Mouse (Mus musculus) hindbrain, embryonic 14.5 days (tissue): ENCODE data around the gene Med19. TPM values are rescaled to one million over a fixed set of nuclear protein-coding genes. Genes with fewer than 3 reads are reported as not detected.
"Not testable (repeated sequence)": the region's sequence is repeated elsewhere in the genome, so short reads cannot be mapped to it uniquely, and the experiment has no call there.

ENCODE experiments used
- ATAC-seq: fragments of 200-750 bp; cut with Nextera tagmentation; 2 replicates; pipeline ENCODE4 v1.8.0; 2017; ENCODE audit warnings: moderate number of reproducible peaks, mild to moderate bottlenecking, moderate TSS enrichment, moderate library complexity; ENCODE audit not compliant: low FRiP score
- DNase-seq: peaks from one replicate; pipeline ENCODE4 v3.0.0-alpha.2; 2015; ENCODE audit warnings: low spot score
- H3K27ac ChIP-seq: fragments of 300-500 bp; sonication (generic); 2 replicates; pipeline ENCODE4 v1.5.1; 2014; ENCODE audit warnings: mild to moderate bottlenecking, moderate library complexity
- H3K27me3 ChIP-seq: fragments of 300-500 bp; sonication (generic); 2 replicates; pipeline ENCODE4 v1.6.1; 2014; ENCODE audit warnings: mild to moderate bottlenecking, low read length, mixed read lengths; ENCODE audit not compliant: control insufficient read depth, insufficient read depth
- H3K36me3 ChIP-seq: fragments of 300-500 bp; sonication (generic); replicated peaks from 2 replicates; pipeline ENCODE4 v1.6.1; 2014; ENCODE audit not compliant: control insufficient read depth, insufficient read depth
- H3K4me1 ChIP-seq: fragments of 300-500 bp; sonication (generic); replicated peaks from 2 replicates; pipeline ENCODE4 v1.6.1; 2014; ENCODE audit warnings: antibody characterized with exemption, low read length, mixed read lengths; ENCODE audit not compliant: control insufficient read depth, insufficient read depth
- H3K4me2 ChIP-seq: fragments of 300-500 bp; sonication (generic); replicated peaks from 2 replicates; pipeline ENCODE4 v1.6.1; 2014; ENCODE audit warnings: mild to moderate bottlenecking, moderate library complexity
- H3K4me3 ChIP-seq: fragments of 300-500 bp; sonication (generic); replicated peaks from 2 replicates; pipeline ENCODE4 v1.5.1; 2014; ENCODE audit warnings: mild to moderate bottlenecking, low read length
- H3K9ac ChIP-seq: fragments of 300-500 bp; sonication (generic); 2 replicates; pipeline ENCODE4 v1.6.1; 2014
- H3K9me3 ChIP-seq: fragments of 300-500 bp; sonication (generic); 2 replicates; pipeline ENCODE4 v1.6.1; 2016; ENCODE audit warnings: low read length; ENCODE audit not compliant: control insufficient read depth
- WGBS: fragments of 180-500 bp; shearing (Covaris S2); extraction: QIAGEN DNeasy Blood & Tissue Kit; methylation state at CpG from one replicate; pipeline ENCODE4 v1.1.7; 2014; 5-methylcytosine and 5-hydroxymethylcytosine counted together
- polyA plus RNA-seq: library from polyadenylated mRNA; unstranded; fragments of >200 nt; fragmentation: Nextera tagmentation; extraction: Ambion mirVana; gene quantifications from 2 replicates; pipeline ENCODE4 v1.2.1, GENCODE M21; 2014

The Med19 gene
- polyA plus RNA-seq, 1 experiment from 2014 or later = 61.3 TPM

DNA sequence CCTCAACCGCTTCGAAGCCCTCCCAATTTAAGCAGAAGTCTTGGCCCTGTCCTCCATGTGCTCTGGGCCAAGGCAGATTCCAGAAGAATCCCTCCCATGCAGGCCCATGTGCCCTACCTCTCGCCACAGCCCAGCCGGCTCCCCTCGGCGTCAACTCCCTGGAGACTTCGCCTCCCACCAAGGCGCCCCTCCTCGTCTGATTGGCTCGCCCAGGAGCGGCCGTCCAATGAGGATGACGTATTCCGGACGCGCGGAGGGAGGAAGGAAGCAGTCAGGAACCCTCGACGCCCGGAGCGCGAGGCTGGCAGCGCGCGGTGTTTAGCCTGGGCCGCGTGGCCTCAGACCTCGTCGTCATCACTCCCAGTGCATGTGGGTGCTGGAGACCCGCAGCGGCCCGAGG, 19.4 kb upstream of the Med19 start, which contains the start of gene Btbd18:
Gene Btbd18 (plus strand): TSS at position 274 of the 400 bp plus-strand sequence.
- 95% methylated on average over 32 of the region's 32 CpGs for WGBS
- Histone ChIP-seq H3K36me3 (no peaks in the 10 kb centered on the region), H3K9ac (no peak within 1 kb of the TSS), H3K27me3 (no peaks in the 10 kb centered on the region), H3K4me2 (no peak within 1 kb of the TSS), H3K4me1 (no peaks in the 10 kb centered on the region), H3K27ac (no peak within 1 kb of the TSS), H3K9me3 (no peaks in the 10 kb centered on the region), H3K4me3 (no peak within 1 kb of the TSS)
- ATAC-seq (no peak), DNase-seq (no peak)

DNA sequence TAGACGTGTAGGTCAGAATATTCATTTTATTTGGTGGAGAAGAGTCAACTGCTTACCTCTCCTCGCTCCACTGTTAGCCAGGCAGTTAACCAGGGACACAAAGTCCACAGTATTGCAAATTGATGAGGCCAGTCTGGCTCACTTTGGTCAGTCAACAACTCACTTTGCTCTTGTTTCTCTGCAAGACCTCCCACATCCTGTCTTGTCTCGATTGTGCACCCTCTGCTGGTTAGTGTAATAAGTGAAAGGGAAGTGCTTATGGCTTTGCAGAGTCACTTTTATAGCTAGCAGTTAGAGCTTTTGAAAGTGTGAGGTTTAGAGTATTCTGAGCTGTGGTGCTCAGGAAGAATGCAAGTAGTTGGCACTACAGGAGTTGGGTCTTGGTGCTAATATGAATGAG, 17.9 kb upstream of the Med19 start:
- H3K36me3 ChIP-seq = no peaks in the 10 kb centered on the region
- H3K27ac ChIP-seq = no peak overlapping the region
- ATAC-seq = no peak
- H3K27me3 ChIP-seq = no peaks in the 10 kb centered on the region
- no peak overlapping the region for H3K9ac ChIP-seq
- no peak overlapping the region for H3K4me2 ChIP-seq
- no peaks in the 10 kb centered on the region for H3K4me1 ChIP-seq
- 79% methylated on average over 3 of the region's 3 CpGs for WGBS
- no peak overlapping the region for H3K4me3 ChIP-seq
- H3K9me3 ChIP-seq = no peaks in the 10 kb centered on the region
- DNase-seq = no peak

- ATAC-seq = no peak
- H3K27ac ChIP-seq = no peak overlapping the region
Observed at GRCm38 (mm10) chr2:84662866-84663265, 15.3 kb upstream of the Med19 start.

DNA sequence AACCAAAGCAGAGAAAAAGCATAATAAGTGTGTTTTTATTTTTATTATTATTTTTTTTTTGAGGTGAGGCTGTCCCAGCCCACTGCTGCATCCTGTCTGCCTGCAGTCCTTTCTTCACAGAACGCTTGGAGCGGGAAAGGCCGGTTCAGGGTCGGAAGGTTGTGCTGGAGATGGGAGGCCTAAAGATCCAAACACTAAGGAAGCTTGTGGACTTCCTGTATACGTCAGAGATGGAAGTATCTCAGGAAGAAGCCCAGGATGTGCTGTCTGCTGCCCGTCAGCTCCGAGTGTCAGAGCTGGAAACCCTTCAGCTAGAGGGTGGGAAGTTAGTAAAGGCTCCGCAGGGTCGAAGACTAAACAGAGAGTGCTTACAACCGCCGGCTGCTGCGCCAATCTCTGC, 12.1 kb upstream of the Med19 start:
- 68% methylated on average over 12 of the region's 12 CpGs for WGBS
- ATAC-seq (no peak), DNase-seq (no peak)
- no peaks in the 10 kb centered on the region for H3K27me3 ChIP-seq
- H3K4me3 ChIP-seq = no peak overlapping the region
- no peaks in the 10 kb centered on the region for H3K9me3 ChIP-seq
- H3K36me3 ChIP-seq = no peaks in the 10 kb centered on the region; the same call in 1 of the 2 replicates
- peaks cover 10% of the 10 kb centered on the region for H3K4me1 ChIP-seq
- no peak overlapping the region for H3K27ac ChIP-seq
- H3K4me2 ChIP-seq = no peak overlapping the region
- no peak overlapping the region for H3K9ac ChIP-seq

More at GRCm38 (mm10) chr2:84662866-84663265, 15.3 kb upstream of the Med19 start:
- WGBS = 19% methylated on average over 2 of the region's 2 CpGs
- H3K4me2 ChIP-seq = no peak overlapping the region
- no peak for DNase-seq
- no peaks in the 10 kb centered on the region for H3K27me3 ChIP-seq
- H3K9ac ChIP-seq = no peak overlapping the region
- no peak overlapping the region for H3K4me3 ChIP-seq
- H3K36me3 ChIP-seq = no peaks in the 10 kb centered on the region; the same call in 1 of the 2 replicates
- no peaks in the 10 kb centered on the region for H3K4me1 ChIP-seq
- no peaks in the 10 kb centered on the region for H3K9me3 ChIP-seq

DNA sequence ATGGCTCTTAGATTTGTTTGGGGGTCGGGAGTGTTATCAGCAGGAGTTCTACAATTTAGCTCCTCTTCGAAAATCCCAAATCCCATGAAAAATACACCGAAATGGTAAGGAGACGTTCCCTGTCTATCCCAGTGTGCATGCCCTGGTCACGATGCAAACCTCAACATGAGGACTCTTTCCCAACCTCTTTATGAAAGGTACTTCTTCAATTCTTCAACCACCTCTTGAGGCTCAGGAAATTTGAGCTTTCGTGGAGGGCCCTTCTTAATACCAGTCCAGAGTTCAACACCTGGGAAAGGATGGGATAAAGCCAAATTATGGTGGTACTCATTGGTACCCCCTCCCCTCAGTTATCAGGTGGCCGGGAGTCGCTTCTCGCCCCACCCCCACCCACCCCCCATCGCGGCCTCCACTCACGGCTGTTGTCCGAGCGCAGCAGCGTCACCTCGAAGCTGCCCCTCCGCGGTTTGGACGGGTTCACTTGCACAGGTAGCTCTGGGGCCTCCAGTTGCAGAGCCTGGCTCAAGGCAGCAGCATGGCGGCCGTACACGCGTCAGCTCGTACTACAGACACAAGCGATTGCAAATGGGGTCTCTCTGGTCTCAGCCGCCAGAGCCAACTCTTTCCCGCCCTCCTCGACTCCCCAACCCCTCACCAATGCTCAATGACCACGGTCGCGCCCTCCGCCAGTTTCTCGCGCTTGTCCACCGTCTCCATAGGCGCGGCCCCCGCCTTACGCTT, 8.2 kb upstream of the Med19 start:
- H3K27me3 ChIP-seq = no peaks in the 10 kb centered on the region
- H3K4me2 ChIP-seq = peak overlapping the region; percentile 65
- no peaks in the 10 kb centered on the region for H3K9me3 ChIP-seq
- DNase-seq = no peak
- peak; percentile 79 for ATAC-seq
- H3K27ac ChIP-seq = peak overlapping the region; percentile 85
- 3% methylated on average over 39 of the region's 39 CpGs for WGBS
- peaks cover 26% of the 10 kb centered on the region for H3K36me3 ChIP-seq
- H3K4me3 ChIP-seq = peak overlapping the region; percentile 70
- peaks cover 10% of the 10 kb centered on the region for H3K4me1 ChIP-seq
- peak overlapping the region; percentile 80 for H3K9ac ChIP-seq

GRCm38 (mm10) chr2:84670569-84670933, 7.7 kb upstream of the Med19 start, which contains the start of gene Selenoh:
Gene Selenoh (minus strand): TSS chr2:84670770.
- no peaks in the 10 kb centered on the region for H3K27me3 ChIP-seq
- peak within 1 kb of the TSS; percentile 65 for H3K4me2 ChIP-seq
- H3K4me1 ChIP-seq = peaks cover 10% of the 10 kb centered on the region
- ATAC-seq = peak; percentile 98
- H3K4me3 ChIP-seq = peak within 1 kb of the TSS; percentile 70
- peak within 1 kb of the TSS; percentile 80 for H3K9ac ChIP-seq
- peak; percentile 94 for DNase-seq
- no peaks in the 10 kb centered on the region for H3K9me3 ChIP-seq
- 0% methylated on average over 20 of the region's 20 CpGs for WGBS
- H3K36me3 ChIP-seq = peaks cover 32% of the 10 kb centered on the region
- peak within 1 kb of the TSS; percentile 86 for H3K27ac ChIP-seq

- ATAC-seq, H3K9me3 ChIP-seq, DNase-seq, H3K27me3 ChIP-seq: not testable (repeated sequence)
- WGBS = 70% methylated on average over 4 of the region's 5 CpGs
- H3K36me3 ChIP-seq = peaks cover 39% of the 10 kb centered on the region
- H3K4me2 ChIP-seq = peak overlapping the region; percentile 65
- H3K9ac ChIP-seq = peak overlapping the region; percentile 80; the same call in 1 of the 2 replicates
- H3K4me1 ChIP-seq = peaks cover 17% of the 10 kb centered on the region
- peak overlapping the region; percentile 70; the same call in 1 of the 2 replicates for H3K4me3 ChIP-seq
- H3K27ac ChIP-seq = peak overlapping the region; percentile 86; the same call in 1 of the 2 replicates
Observed at GRCm38 (mm10) chr2:84671535-84671934, 6.7 kb upstream of the Med19 start.

DNA sequence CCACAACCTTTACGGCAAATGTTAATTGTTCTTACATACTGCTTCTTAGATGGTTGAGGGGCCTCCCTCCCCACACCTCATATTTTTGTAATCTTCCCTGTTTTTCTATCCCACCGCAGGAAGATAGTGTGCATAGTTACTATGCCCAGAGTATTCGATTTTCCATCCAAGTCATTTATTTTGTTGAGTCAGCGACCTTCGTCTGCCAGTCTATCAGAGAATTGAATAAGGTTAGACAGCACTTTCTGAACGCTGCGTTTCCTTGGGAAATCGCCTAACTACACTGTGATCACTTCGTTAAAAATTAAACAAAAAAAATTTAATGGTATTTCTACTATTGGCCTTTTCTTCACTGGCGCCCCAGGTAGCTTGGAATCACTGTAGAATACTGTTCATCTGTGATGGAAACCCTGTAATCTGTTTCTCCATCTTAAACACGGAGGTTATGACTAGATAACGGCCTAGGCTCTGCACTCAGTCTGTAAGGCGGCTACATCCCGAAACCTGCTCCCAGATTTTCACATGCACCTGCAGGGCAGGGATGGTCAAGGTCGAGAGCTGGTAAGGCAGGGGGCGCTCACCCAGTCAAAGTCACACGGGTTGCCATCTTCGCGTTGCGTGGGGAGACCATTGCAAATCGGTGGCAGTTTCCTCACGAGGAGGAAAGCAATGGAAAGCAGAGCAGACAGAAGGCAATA, 783 bp upstream of the Med19 start:
- WGBS = 9% methylated on average over 22 of the region's 22 CpGs
- Histone ChIP-seq H3K36me3 (peaks cover 38% of the 10 kb centered on the region), H3K4me1 (peaks cover 22% of the 10 kb centered on the region), H3K9me3 (no peaks in the 10 kb centered on the region), H3K9ac (peak overlapping the region; percentile 77), H3K27ac (peak overlapping the region; percentile 84), H3K27me3 (no peaks in the 10 kb centered on the region), H3K4me2 (peak overlapping the region; percentile 82), H3K4me3 (peak overlapping the region; percentile 94)
- DNase-seq (peak; percentile 36), ATAC-seq (peak; percentile 57)

- DNase-seq (no peak), ATAC-seq (no peak)
- Histone ChIP-seq H3K9me3 (no peaks in the 10 kb centered on the region), H3K36me3 (peaks cover 23% of the 10 kb centered on the region), H3K4me2 (peak within 1 kb of the TSS; percentile 79), H3K27me3 (no peaks in the 10 kb centered on the region), H3K4me1 (peaks cover 22% of the 10 kb centered on the region), H3K27ac (peak within 1 kb of the TSS; percentile 27; the same call in 1 of the 2 replicates), H3K9ac (peak within 1 kb of the TSS; percentile 82), H3K4me3 (peak within 1 kb of the TSS; percentile 94)
- 23% methylated on average over 8 of the region's 8 CpGs for WGBS
Observed at GRCm38 (mm10) chr2:84679016-84679415, 814 bp downstream of the Med19 start, which contains the start of gene Tmx2. Gene Tmx2 (minus strand): TSS chr2:84679140.
